Comparison of ENCODE assay signal across 10 mouse cellular contexts in the genomic region with DNA sequence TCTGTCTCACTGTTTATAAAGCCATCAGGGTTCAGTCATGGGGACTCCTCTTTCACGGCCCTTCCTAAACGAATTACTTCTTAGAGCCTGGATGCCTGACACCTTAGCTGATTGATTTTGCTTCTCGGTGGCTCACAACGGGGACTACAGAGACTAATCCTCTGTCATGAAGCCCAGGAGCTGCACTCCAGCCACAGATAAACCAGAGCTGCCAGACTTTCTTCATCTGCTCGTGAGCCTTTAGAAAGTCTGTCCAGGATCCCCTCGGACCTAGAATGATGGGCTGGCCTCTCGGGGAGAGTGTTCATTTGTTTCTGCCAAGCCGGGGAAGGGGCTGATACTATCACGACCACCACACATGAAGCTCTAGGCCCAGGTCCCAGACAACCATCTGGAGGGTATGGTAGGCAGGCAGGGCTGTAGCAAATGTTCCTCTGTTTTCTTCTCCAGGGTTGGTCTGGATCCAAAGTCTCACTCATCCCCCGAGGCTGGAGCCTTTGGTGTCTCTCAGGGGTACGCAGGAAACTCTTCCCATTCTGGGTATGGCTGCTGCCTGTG. TPM values are rescaled to one million over a fixed set of nuclear protein-coding genes. Genes with fewer than 3 reads are reported as not detected.
DNase-seq lines count a peak whose midpoint lies in the region; ATAC-seq and TF ChIP-seq lines count a peak whose summit lies in the region.
"Had no signal": no experiment of that assay in that cellular context is flagged by ENCODE, and none has a peak within 500 bp of the region (broad histone marks: within the 10 kb centered on the region; RNA-seq: fewer than 3 reads in every experiment).

No protein-coding gene starts in this region.

- no peaks in the 10 kb centered on the region for H3K27me3 ChIP-seq in forebrain, postnatal 0 days (ENCODE audit: insufficient read depth, low read length)
- no peaks in the 10 kb centered on the region for H3K27me3 ChIP-seq in midbrain, embryonic 16.5 days (ENCODE audit: control insufficient read depth, insufficient read depth, low read depth, low read length)
- no peaks in the 10 kb centered on the region for H3K27me3 ChIP-seq in liver, embryonic 12.5 days (replicated peaks)

- DNase-seq in cerebellum, postnatal 14 days, result peak; percentile 68 to 79
- DNase-seq in cerebellum, adult 8-10 months, result no peak
- no peak for DNase-seq in layer of hippocampus, adult 2 months (ENCODE audit: low spot score in 2 of 2)
- no peak for DNase-seq in layer of hippocampus, adult 9-10 months (ENCODE audit: low spot score)
- DNase-seq in forebrain, postnatal 0 days, result peak; percentile 68
- DNase-seq in B cell, adult 2 months, result no peak
- DNase-seq: gastrocnemius, postnatal 36 days; kidney, postnatal 25 days had no signal

- H3K4me1 ChIP-seq in forebrain, postnatal 0 days (ENCODE audit: insufficient read depth), result peaks cover 9% of the 10 kb centered on the region; the same call in 1 of the 2 replicates
- H3K4me1 ChIP-seq in midbrain, embryonic 16.5 days (ENCODE audit: control insufficient read depth, insufficient read depth, low read length), result peaks cover 15% of the 10 kb centered on the region
- H3K4me1 ChIP-seq in liver, embryonic 12.5 days, result peaks cover 64% of the 10 kb centered on the region

- ATAC-seq in forebrain, postnatal 0 days, result peak; percentile 16; the same call in 1 of the 2 replicates
- no peak for ATAC-seq in midbrain, embryonic 16.5 days
- no peak for ATAC-seq in liver, embryonic 12.5 days

- H3K9me3 ChIP-seq in forebrain, postnatal 0 days (ENCODE audit: low read length), result no peaks in the 10 kb centered on the region
- no peaks in the 10 kb centered on the region for H3K9me3 ChIP-seq in midbrain, embryonic 16.5 days (replicated peaks; ENCODE audit: control insufficient read depth, low read length, poor library complexity, severe bottlenecking)
- no peaks in the 10 kb centered on the region for H3K9me3 ChIP-seq in liver, embryonic 12.5 days (replicated peaks)

- no peaks in the 10 kb centered on the region for H3K36me3 ChIP-seq in forebrain, postnatal 0 days (ENCODE audit: insufficient read depth)
- H3K36me3 ChIP-seq in midbrain, embryonic 16.5 days (ENCODE audit: control insufficient read depth, insufficient read depth, low read length), result no peaks in the 10 kb centered on the region
- no peaks in the 10 kb centered on the region for H3K36me3 ChIP-seq in liver, embryonic 12.5 days

- whole genome bisulfite sequencing in forebrain, postnatal 0 days, result 21% methylated on average over 11 of the region's 11 CpGs
- 24% methylated on average over 11 of the region's 11 CpGs for WGBS in midbrain, embryonic 16.5 days
- WGBS in liver, embryonic 12.5 days (ENCODE audit: insufficient replicate concordance), result 54% methylated on average over 11 of the region's 11 CpGs

- no peak for TF ChIP-seq CTCF in layer of hippocampus, adult 2 months (conservative IDR thresholded peaks at IDR 0.05)
- TF ChIP-seq CTCF in forebrain, postnatal 0 days (IDR thresholded peaks at IDR 0.05; ENCODE audit: low read depth), result no peak

- peak overlapping the region; percentile 77 for H3K27ac ChIP-seq in layer of hippocampus, adult 2 months
- peak overlapping the region; percentile 75 for H3K27ac ChIP-seq in forebrain, postnatal 0 days (ENCODE audit: low read depth, low read length)
- H3K27ac ChIP-seq in midbrain, embryonic 16.5 days (ENCODE audit: low read length), result peak overlapping the region; percentile 19
- H3K27ac ChIP-seq in liver, embryonic 12.5 days, result no peak overlapping the region

- H3K4me3 ChIP-seq in layer of hippocampus, adult 2 months, result no peak overlapping the region
- no peak overlapping the region for H3K4me3 ChIP-seq in forebrain, postnatal 0 days (ENCODE audit: low read depth, low read length)
- no peak overlapping the region for H3K4me3 ChIP-seq in midbrain, embryonic 16.5 days (ENCODE audit: low read depth, low read length)
- no peak overlapping the region for H3K4me3 ChIP-seq in liver, embryonic 12.5 days

- no peak overlapping the region for H3K9ac ChIP-seq in forebrain, postnatal 0 days
- no peak overlapping the region for H3K9ac ChIP-seq in midbrain, embryonic 16.5 days (ENCODE audit: low read depth, low read length)
- no peak overlapping the region for H3K9ac ChIP-seq in liver, embryonic 12.5 days

- H3K4me2 ChIP-seq in forebrain, postnatal 0 days (ENCODE audit: low read depth), result no peak overlapping the region
- no peak overlapping the region for H3K4me2 ChIP-seq in midbrain, embryonic 16.5 days (ENCODE audit: low read length)
- no peak overlapping the region for H3K4me2 ChIP-seq in liver, embryonic 12.5 days

RNA-seq across cellular contexts. Expression of gene Vps37b, which starts 13.5 kb away (rescaled TPM):
- total RNA-seq in layer of hippocampus, adult 2 months (2021), result 10 to 100 TPM; 36.8 to 42.2 TPM
- 62.0 and 62.2 TPM in 2 replicates for total RNA-seq in forebrain, postnatal 0 days (2014; rRNA removed)
- polyA plus RNA-seq in forebrain, postnatal 0 days (2015; fragmentation: Nextera tagmentation; extraction: Ambion mirVana), result 76.5 and 90.8 TPM in 2 replicates
- polyA plus RNA-seq in midbrain, embryonic 16.5 days (2015; fragmentation: Nextera tagmentation; extraction: Ambion mirVana), result 59.5 and 62.0 TPM in 2 replicates
- 20.9 and 21.8 TPM in 2 replicates for polyA plus RNA-seq in liver, embryonic 12.5 days (2016; fragmentation: Nextera tagmentation; extraction: Ambion mirVana)

RNA-seq across cellular contexts. Expression of gene Abcb9, which starts 50.1 kb away (rescaled TPM):
- 10 to 100 TPM; 27.0 to 31.7 TPM for total RNA-seq in layer of hippocampus, adult 2 months (2021)
- 24.9 and 25.0 TPM in 2 replicates for total RNA-seq in forebrain, postnatal 0 days (2014; rRNA removed)
- 13.9 and 19.7 TPM in 2 replicates for polyA plus RNA-seq in forebrain, postnatal 0 days (2015; fragmentation: Nextera tagmentation; extraction: Ambion mirVana)
- polyA plus RNA-seq in midbrain, embryonic 16.5 days (2015; fragmentation: Nextera tagmentation; extraction: Ambion mirVana), result 15.5 and 21.7 TPM in 2 replicates
- polyA plus RNA-seq in liver, embryonic 12.5 days (2016; fragmentation: Nextera tagmentation; extraction: Ambion mirVana), result 5.0 and 5.6 TPM in 2 replicates

Comparison
In these comparisons a context has a peak if more than half of its experiments do, and no peak if none do; other contexts are left out.
1. DNase-seq: peak in cerebellum, postnatal 14 days (2 of 2) and forebrain, postnatal 0 days (single experiment); none in cerebellum, adult 8-10 months (single experiment), layer of hippocampus, adult 2 months (0 of 2), layer of hippocampus, adult 9-10 months (single experiment) and B cell, adult 2 months (0 of 2).